Mouse (Mus musculus) retina, adult 2 months (tissue): Measurements from ENCODE around the gene Nr2c2ap.
A peak's percentile ranks its signal among the peaks of the same experiment; 100 is the strongest.

Experiments used
- DNase-seq: peaks from one replicate; pipeline ENCODE4 v3.0.0-alpha.2; 2012; ENCODE audit warnings: low read depth, low spot score

Nr2c2ap gene

DNA sequence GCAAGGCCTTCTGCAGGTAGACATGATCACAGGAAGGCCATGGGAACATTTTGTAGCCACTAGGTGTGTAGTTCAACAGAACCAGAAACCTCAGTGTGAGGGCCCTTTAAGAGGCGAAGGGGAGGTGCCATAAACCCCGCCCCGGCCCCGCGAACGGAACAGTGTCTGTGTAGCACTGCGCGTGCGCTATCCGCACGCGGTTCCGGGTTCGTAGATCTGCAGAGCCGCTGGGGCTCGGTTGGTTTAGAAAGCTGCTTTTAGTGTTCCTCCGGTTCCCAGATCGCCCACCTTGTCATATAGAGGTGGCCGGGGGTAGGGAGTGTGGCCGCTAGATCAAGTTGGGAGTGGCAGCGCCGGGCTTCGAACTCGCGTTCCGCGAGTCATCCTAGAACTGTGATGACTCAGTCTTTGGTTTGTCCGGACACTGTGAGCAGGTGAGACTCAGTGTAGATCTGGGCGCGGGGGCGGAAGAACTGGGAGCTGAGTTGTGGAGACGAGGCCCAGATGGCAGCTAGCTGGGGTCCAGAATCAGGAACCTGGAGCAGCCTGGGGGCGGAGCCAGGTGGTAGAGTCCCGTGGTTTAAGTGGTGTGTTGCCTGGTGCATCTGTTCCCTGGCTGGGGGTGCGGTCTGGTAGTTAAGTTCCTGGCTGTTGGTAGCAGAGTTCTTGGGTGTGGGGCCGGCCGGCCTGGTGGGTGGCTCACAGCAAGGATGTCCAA lies at the start of gene Nr2c2ap:
Nr2c2ap (plus strand) TSS at position 168 of the 718 bp plus-strand sequence.
- peak; percentile 66 for DNase-seq

DNA sequence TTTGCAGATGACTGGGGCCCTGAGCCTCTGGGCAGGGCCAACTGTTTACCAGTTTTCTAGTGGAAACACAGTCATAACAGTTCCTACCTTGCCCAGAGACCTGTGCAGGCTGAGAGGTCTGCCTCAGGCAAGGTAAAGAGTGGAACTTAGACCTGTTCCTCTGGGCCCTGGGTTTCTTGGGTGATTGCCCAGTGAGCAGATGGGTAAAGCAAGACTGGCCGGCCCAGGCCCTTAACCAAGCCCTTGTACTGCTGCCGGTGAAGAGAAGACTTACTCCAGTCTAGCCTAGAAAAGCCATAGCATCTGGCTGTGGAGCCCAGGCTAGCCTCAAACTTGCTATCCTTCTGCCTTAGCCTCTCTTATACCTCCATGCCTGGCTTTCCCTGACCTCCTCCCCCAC lies 49.2 kb upstream of the Nr2c2ap start:
- no peak for DNase-seq

DNA sequence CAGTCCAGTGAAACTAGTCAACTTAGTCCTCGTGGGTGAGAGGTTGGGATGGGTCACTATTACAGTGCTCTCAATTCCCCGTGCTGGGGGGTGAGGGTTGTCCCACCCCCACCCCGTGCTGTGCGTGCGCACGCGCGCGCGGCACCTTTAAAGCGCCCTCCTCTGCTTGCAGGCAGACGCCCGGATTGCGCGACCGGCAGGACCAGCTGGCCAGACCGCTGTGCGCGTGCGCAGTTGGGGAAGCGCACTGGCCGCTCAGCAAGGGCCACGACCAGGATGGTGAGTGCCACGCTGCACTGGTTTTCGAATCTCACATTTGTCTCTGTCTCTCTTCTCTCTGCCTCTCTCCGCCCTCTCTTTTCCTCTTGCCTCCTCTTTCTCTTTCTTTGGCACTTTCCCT lies 47.8 kb upstream of the Nr2c2ap start, which contains the start of gene Hapln4:
Hapln4 (plus strand) TSS at position 173 of the 400 bp plus-strand sequence.
- DNase-seq: no peak

DNA sequence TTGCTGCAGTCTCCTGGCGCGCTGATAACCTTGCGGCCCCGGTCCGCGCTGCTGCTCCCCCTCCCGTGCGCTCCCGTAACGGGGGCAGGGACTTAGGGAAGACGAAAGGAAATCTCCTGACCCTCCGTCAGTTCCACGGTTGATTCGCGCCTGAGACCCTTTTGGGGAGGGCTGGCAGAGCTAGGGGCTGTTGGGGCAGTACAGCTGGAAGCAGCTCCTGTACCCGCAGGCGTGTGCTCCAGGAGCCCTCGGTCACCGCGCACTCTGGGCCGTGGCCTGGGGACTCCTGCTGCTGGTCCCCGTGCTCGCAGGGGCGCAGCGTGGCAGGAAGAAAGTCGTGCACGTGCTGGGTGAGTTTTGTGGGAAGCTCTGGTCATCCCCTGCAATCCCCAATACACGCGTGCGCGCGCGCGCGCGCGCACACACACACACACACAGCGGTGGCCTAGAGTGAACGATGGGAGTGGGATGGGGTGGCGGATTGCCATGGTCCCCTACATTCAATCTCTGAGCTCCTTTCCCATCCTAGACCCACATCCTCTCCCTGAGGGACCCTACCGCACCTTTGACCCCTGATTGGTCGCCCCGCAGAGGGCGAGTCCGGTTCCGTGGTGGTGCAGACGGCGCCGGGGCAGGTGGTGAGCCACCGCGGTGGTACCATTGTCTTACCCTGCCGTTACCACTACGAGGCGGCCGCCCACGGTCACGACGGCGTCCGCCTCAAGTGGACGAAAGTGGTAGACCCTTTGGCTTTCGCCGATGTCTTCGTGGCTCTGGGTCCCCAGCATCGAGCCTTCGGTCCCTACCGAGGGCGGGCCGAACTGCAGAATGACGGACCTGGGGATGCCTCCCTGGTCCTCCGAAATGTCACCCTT lies 46.7 kb upstream of the Nr2c2ap start:
- no peak for DNase-seq

DNA sequence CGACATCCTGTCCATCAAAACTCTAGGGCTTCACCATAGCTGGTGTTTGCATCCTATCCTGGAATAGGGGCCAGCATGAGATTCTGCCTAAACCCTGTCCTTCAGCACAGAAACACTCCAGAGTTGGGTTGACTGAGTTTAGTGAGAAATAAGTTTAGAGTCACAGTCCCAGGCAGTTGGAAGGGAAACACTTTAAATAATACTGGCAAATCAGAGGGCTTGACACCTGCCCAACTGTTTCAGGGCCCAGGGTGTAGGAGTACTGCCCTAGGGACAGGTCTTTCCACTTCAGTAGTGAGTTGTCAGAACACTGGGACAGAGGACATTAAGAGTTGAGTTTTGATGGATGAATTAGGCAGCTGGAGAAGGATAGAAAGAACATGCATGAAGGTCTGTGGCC lies 45.0 kb upstream of the Nr2c2ap start:
- no peak for DNase-seq

DNA sequence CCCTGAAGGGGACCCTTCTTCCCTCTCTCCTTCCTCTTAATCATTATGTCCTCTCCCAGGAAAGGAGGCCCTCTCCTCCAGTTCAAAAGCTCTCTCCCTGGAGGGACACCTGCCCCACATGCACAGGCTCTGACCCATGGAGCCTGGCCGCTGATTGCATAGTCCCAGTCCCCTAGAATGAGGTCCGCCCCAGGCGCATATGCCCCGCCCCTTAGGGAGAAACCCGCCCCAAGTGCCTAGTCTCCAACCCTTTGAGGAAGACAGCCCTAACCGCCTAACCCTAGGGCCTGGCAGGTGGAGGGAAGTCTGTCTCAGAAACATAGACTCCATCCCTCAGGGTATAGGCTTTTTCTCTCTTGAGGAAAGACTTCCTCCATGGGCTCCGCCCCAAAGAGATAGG lies 43.9 kb upstream of the Nr2c2ap start:
- no peak for DNase-seq

DNA sequence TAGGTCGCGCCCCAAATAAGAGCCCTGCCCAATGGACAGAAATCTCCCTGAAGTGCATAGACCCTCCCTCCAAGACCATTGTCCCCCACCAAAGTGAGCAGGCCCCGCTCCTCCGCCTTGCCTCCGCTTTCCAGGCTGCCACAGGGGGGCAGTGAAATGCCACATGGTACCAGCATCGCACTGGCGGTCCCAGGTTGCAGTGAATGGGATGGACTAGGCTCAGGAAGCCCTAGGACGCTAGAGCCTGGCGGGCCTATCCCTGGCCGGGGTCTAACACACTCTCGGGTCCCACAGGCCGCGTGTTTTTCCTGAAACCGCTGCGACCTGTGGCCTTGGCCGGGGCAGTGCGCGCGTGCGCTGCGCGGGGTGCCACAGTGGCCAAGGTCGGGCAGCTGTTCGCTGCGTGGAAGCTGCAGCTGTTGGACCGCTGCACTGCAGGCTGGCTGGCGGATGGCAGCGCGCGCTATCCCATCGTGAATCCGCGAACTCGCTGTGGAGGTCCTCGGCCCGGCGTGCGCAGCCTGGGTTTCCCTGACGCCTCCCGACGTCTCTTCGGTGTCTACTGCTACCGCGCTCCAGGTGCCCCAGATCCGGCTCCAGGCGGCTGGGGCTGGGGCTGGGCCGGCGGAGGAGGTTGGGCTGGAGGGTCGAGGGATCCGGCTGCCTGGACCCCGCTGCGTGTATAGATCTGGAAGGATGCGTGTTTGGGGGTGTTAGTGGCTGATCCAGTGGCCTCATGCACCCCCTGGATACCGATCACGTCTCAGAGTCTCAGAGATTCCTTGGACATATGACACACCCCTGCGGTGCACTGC lies 43.1 kb upstream of the Nr2c2ap start:
- no peak for DNase-seq

DNA sequence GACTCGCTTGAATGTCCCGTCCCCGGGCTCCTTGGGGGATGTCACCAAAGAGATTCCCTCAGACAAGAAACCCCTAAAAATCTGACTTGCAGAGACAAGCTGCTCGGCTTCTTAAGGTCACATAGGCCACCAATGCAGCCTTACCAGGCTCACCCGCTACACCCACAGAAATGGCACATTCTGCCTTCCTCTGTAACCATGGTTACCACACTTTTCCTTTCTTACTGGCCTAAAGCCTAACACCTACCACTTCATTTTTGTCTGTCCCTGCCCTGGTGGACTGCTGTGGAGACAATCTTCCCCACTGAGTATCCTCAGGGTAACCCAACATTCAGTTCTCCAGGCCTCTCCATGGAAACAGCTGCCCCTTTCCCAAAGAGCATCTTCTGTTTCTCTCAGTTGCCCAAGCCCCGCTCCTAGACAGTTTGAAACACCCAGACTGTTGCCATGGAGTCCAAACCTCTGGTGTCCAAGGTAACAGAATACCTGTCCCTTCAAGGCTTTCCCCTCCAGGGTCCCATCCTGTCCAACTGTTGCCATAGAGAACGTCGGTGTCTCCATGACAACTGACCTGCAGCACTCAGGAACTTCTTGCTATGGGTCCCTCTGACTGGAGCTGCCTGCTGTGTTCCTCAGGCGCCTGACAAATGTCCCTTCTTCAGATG lies 41.7 kb upstream of the Nr2c2ap start:
- DNase-seq: no peak

DNA sequence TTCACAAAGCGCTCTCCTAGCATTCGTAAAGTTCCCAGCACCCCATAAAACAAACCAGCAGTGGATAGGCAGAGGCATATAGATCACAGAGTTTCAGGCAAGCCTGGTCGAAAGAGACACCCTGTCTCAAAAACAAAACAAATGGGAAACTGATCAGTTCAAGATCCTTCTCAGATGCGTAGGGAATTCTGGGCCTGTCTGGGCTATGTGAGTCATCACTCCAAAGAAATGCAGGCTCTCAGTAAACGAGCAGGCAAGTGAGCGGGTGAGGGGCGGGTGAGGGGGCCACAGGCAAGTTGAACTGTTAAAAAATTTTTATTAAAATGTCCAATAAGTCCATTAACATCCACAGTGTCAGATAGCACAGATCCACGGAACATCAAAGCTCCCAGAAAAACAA lies 38.3 kb upstream of the Nr2c2ap start:
- no peak for DNase-seq

DNA sequence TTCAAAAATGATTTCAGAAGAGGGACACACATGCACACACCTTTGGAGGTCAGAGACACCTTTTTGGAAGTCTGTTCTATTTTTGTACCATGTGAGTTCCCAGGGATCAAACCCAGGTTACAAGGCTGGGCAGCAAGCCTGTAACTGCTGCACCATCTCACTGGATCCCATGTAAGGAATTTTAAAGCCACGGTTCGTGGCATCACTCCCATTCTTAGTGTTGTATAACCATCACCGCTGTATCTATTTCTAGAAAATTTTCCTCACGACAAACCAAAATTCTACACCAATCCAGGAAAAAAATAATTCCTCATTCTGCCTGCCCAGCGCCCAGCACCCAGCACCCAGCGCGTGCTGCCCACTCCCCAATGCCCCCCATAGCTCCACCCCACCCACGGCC lies 31.9 kb upstream of the Nr2c2ap start:
- DNase-seq: no peak

DNA sequence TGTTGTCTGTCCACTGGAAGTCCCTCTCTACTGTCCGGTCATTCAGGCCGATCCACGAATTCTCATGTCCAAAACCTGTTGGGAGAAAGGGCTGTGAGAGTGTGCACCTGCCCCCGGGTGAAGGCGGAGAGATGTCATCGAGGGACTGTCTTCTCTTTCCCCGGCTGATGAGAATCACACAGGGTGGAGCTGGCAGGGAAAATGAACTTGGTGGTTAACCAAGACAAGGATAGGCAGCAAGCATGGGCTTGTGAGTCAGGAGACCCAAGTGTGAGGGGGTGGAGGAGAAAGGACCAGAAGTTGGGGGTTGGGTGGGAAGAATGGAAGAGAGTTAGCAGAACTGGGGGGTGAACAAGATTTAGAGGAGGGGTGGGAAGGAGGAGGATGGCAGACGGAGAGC lies 30.9 kb upstream of the Nr2c2ap start:
- no peak for DNase-seq

DNA sequence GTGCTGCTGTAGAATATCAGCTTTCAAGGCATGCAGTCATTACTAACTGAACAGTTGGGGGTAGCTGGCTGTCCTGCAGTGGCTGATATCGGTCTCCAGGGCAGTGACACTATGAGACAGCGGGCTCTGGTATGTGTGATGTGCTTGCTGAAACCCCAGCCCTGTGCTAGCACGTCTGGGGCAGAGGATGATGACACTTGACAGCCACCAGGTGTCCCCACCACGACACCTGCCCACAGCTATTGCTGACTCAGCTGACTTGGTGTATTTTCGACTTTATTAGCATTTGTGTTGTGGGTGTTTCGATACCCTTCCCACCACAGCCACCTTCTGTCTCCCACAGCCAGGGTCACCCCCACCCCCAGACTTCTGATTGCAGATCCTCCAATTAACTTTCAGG lies 26.6 kb upstream of the Nr2c2ap start:
- DNase-seq: no peak

DNA sequence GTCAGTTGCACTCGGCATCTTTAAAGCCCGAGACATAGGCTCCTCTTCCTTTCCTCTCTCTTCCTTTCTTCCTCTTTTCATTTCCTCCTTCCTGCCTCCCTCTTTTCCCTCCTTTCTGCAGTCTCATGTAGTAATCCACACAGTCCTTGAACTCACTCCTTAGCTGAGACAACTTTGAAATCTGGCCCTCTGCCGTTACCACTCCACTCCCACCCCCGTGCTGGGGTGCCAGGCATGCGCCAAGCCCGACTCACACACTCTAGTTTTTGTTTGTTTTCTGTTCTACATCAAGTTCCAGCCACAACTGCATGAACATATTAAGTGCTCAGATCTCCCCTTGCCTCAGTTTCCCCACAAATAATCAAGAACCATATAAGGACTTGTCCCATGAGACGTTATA lies 26.2 kb upstream of the Nr2c2ap start:
- no peak for DNase-seq

DNA sequence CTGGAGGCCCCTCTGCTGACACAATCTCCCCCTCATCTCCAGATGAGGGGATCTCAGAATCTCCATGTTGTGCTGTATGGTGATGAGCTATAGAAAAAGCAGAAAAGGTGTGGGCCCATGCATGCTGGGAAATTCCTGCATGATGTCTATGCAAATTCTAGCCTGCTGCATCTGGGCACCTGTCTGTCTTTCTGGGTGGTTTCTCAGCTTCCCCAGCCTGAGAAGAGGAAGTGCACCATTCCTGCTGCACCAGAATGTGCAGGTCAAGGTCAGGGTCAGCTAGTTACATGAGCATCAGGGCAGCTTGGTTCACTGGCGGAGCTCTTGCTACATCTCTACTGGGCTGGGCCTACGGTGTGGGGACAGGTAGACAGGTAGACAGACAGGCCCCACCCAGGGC lies 20.7 kb upstream of the Nr2c2ap start:
- DNase-seq: no peak

DNA sequence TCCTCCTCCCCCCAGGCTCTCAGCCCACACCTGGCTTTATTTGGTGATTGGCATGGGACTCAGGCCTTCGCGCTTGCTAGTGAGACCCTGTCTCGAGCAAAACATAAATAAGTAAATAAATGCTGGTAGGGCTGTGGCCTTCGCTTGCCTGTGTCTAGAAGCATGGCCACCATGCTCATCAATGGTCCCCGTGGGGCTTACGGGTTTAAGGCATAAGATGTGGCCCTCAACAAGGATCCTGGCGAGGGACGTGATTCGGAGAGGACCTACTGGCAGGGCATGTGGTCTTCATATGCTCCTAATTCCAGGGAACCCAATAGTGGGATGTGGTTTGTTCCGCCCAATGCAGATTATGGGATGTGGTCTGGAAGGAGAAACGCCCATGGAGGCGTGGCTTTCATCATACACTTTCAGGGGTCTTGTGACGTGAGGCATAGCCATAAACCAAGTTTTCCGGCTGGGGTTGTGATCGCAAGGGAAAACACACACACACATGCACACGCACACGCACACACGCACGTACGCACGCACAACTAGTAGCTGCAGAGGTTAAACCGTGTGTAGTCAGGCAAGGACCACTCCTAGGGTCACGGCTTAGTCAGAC lies 19.8 kb upstream of the Nr2c2ap start:
- DNase-seq: no peak

DNA sequence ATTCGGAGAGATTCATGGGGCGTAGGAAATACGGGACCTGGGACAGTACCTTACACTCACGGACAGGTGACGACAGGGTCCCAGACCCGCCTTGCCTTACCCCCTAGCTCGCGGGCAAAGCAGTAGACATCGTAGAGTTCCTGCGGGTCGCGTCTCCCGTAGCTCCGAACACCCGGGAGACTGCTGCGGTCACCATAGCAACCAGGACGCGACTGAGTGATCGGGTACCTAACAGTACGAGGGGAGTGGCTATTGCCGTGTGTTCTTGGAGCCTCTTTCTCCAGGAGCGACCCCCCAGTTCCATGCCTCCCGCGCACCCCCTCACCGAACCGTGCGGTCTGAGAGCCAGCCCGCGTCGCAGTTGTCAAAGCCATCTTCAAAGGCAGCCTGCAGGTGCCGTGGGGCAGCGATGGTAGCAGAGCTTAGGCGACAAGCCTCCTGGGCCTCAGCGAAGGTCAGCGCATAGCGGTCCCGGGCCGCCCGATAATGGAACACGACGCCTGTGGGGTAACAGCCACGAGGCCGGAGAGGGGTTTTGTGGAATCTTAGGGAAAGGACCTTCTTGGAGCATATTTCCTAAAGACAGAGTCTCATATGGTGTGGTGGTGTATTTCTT lies 18.6 kb upstream of the Nr2c2ap start:
- DNase-seq: no peak

DNA sequence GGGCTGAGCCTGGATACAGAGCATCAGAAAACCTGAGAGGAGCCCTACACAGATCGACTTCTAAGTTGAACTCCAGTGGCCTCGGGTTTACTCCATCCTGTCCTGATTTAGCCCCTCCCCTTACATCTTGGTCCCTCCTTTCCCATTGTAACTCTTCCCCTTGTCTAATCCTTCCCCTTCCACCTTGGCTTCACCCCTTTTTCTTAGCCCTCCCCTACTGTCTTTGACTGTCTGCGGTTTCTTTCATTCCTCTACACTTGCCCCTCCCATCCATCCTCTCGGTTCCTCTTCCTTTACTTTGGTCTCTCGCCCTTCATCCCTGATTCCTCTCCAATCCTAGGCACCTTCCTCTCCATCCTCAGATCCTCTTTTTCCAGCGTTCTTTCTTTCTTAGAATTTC lies 16.6 kb upstream of the Nr2c2ap start:
- DNase-seq: no peak

DNA sequence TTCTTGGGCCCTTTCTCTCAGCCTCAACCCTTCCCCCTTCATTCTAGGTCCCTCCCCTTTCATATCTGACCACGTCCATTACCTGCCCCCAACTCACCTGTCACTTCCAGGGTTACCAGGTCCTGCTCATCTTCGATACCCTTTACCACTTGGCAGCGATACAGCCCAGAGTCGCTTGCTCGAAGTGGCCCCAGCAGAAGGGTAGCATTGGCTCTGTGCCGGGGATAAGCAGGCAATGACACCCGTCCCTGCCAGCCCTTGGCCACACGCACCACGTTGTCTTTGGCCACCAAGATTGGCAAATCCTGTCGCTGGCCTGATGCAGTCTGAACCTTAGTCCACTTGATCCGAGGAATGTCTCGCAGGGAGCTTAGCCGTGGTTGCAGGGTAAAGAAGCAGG lies 16.2 kb upstream of the Nr2c2ap start:
- no peak for DNase-seq

DNA sequence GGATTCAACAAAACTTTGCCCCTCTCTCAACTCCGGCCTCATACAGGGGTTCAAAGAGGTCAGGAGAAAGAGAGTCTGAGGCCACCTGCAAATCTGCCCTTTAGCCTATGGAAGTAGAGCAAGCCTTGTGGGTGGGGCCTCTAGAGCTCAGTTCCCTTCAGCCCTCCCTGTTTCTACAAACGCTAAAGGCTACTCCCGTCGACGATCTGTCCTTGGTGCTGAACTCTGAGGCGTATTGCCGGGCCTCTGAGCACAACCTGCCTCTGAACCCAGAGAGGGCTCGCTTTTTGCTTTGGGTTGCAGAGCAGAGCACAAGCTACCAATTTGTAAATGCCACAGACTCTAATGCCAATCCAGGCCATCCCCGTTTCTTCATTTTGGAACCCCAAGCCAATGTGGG lies 13.5 kb upstream of the Nr2c2ap start:
- no peak for DNase-seq
